Mouse (Mus musculus) v-Abl transformed pro-B cells (cell line): ENCODE data around the gene Mtcl1.
"Not testable (repeated sequence)": the region's sequence is repeated elsewhere in the genome, so short reads cannot be mapped to it uniquely, and the experiment has no call there.

Experiments
- in situ Hi-C, 2 experiments: fragments of 400-800 bp; cut with MboI; formaldehyde crosslinking; loops; one replicate each; pipeline ENCODE4 v1.15.1; 2025; ENCODE audit not compliant: unreplicated experiment in 2 of 2

Mtcl1 gene

GRCm38 (mm10) chr17:66450526-66451070, 1.0 kb upstream of the Mtcl1 start:
- in situ Hi-C loops, result no loop called here

GRCm38 (mm10) chr17:66448421-66449405, 837 bp downstream of the Mtcl1 start:
- in situ Hi-C loops, result no loop called here

- in situ Hi-C loops, result no loop called here
Measured at GRCm38 (mm10) chr17:66447978-66448377, 1.6 kb downstream of the Mtcl1 start.

GRCm38 (mm10) chr17:66447007-66447312, 2.6 kb downstream of the Mtcl1 start:
- in situ Hi-C loops, result no loop called here

- in situ Hi-C loops, result no loop called here
Measured at GRCm38 (mm10) chr17:66446196-66447006, 3.1 kb downstream of the Mtcl1 start.

GRCm38 (mm10) chr17:66444059-66444700, 5.4 kb downstream of the Mtcl1 start:
- in situ Hi-C loops, result no loop called here

GRCm38 (mm10) chr17:66439888-66440287, 9.7 kb downstream of the Mtcl1 start:
- in situ Hi-C loops, result no loop called here

GRCm38 (mm10) chr17:66439051-66439753, 10.3 kb downstream of the Mtcl1 start:
- in situ Hi-C loops, result no loop called here

- in situ Hi-C loops, result no loop called here
Measured at GRCm38 (mm10) chr17:66438137-66438536, 11.4 kb downstream of the Mtcl1 start.

- in situ Hi-C loops, result no loop called here
Measured at GRCm38 (mm10) chr17:66436811-66437210, 12.7 kb downstream of the Mtcl1 start.

GRCm38 (mm10) chr17:66435982-66436381, 13.6 kb downstream of the Mtcl1 start:
- in situ Hi-C loops, result no loop called here

GRCm38 (mm10) chr17:66435007-66435406, 14.5 kb downstream of the Mtcl1 start:
- in situ Hi-C loops, result no loop called here

- in situ Hi-C loops, result no loop called here
Measured at GRCm38 (mm10) chr17:66434566-66434965, 15.0 kb downstream of the Mtcl1 start.

- in situ Hi-C loops, result not testable (repeated sequence)
Measured at GRCm38 (mm10) chr17:66424601-66425000, 24.9 kb downstream of the Mtcl1 start.

- in situ Hi-C loops, result no loop called here
Measured at GRCm38 (mm10) chr17:66419421-66419820, 30.1 kb downstream of the Mtcl1 start.

- in situ Hi-C loops, result no loop called here
Measured at GRCm38 (mm10) chr17:66417748-66418147, 31.8 kb downstream of the Mtcl1 start.

GRCm38 (mm10) chr17:66417329-66417728, 32.2 kb downstream of the Mtcl1 start:
- in situ Hi-C loops, result no loop called here

GRCm38 (mm10) chr17:66416841-66417313, 32.7 kb downstream of the Mtcl1 start:
- in situ Hi-C loops, result no loop called here

GRCm38 (mm10) chr17:66416436-66416835, 33.1 kb downstream of the Mtcl1 start:
- in situ Hi-C loops, result no loop called here

GRCm38 (mm10) chr17:66414331-66414730, 35.2 kb downstream of the Mtcl1 start:
- in situ Hi-C loops, result no loop called here
